Mouse (Mus musculus) neural tube, embryonic 11.5 days (tissue): ENCODE results near the gene Cdkn3. TPM values are rescaled to one million over a fixed set of nuclear protein-coding genes. Genes with fewer than 3 reads are reported as not detected.
"Not testable (repeated sequence)": the region's sequence is repeated elsewhere in the genome, so short reads cannot be mapped to it uniquely, and the experiment has no call there.

Source experiments
- ATAC-seq: fragments of 200-750 bp; cut with Nextera tagmentation; 2 replicates; pipeline ENCODE4 v1.8.0; 2017; ENCODE audit warnings: moderate number of reproducible peaks, mild to moderate bottlenecking, moderate TSS enrichment, moderate library complexity; ENCODE audit not compliant: insufficient read depth, low FRiP score, low TSS enrichment
- DNase-seq: peaks from one replicate; pipeline ENCODE4 v3.0.0-alpha.2; 2015; ENCODE audit warnings: low spot score
- H3K27ac ChIP-seq: fragments of 300-500 bp; sonication (generic); 2 replicates; pipeline ENCODE4 v1.5.1; 2014; ENCODE audit warnings: low read depth, mild to moderate bottlenecking, low read length
- H3K27me3 ChIP-seq: fragments of 300-500 bp; sonication (generic); 2 replicates; pipeline ENCODE4 v1.6.1; 2014; ENCODE audit warnings: mild to moderate bottlenecking, low read length, mixed read lengths; ENCODE audit not compliant: control insufficient read depth, insufficient read depth
- H3K36me3 ChIP-seq: fragments of 300-500 bp; sonication (generic); 2 replicates; pipeline ENCODE4 v1.6.1; 2014; ENCODE audit warnings: mild to moderate bottlenecking, low read length, moderate library complexity, mixed read lengths; ENCODE audit not compliant: control insufficient read depth, insufficient read depth
- H3K4me1 ChIP-seq: fragments of 300-500 bp; sonication (generic); 2 replicates; pipeline ENCODE4 v1.6.1; 2014; ENCODE audit warnings: low read length, mixed read lengths; ENCODE audit not compliant: control insufficient read depth, insufficient read depth
- H3K4me2 ChIP-seq: fragments of 300-500 bp; sonication (generic); 2 replicates; pipeline ENCODE4 v1.6.1; 2014; ENCODE audit warnings: low read depth, mild to moderate bottlenecking, moderate library complexity
- H3K4me3 ChIP-seq: fragments of 300-500 bp; sonication (generic); 2 replicates; pipeline ENCODE4 v1.5.1; 2014; ENCODE audit warnings: low read depth, low read length
- H3K9ac ChIP-seq: fragments of 300-500 bp; sonication (generic); 2 replicates; pipeline ENCODE4 v1.6.1; 2014; ENCODE audit warnings: mild to moderate bottlenecking, low read length
- H3K9me3 ChIP-seq: fragments of 300-500 bp; sonication (generic); 2 replicates; pipeline ENCODE4 v1.6.1; 2016; ENCODE audit warnings: low read length; ENCODE audit not compliant: control insufficient read depth
- WGBS: fragments of 180-500 bp; shearing (Covaris S2); extraction: QIAGEN DNeasy Blood & Tissue Kit; methylation state at CpG from one replicate; pipeline ENCODE4 v1.1.7; 2014; 5-methylcytosine and 5-hydroxymethylcytosine counted together
- polyA plus RNA-seq: library from polyadenylated mRNA; unstranded; fragments of >200 nt; fragmentation: Nextera tagmentation; extraction: Ambion mirVana; gene quantifications from 2 replicates; pipeline ENCODE4 v1.2.1, GENCODE M21; 2014

The Cdkn3 gene
- polyA plus RNA-seq, 1 experiment from 2014 or later = 38.2 TPM

DNA sequence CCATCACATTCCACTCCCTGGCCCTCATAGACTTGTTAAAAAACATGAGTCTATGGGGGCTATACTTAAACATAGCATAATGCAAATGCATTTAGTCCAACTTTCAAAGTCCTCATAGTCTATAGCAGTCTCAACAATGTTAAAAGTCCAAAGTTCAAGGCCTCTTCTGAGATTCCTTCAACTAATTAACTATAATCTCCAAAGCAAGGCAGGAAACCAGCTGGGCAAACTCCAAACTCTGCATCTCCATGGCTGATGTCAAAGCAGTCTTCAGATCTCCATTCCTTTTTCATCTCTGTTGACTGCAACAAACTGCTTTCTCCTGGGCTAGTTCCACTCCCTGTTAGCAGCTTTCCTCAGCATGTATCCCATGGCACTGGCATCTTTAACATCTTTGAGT is 23.0 kb upstream of the Cdkn3 start:
- not testable (repeated sequence) for H3K4me1 ChIP-seq, H3K27me3 ChIP-seq, H3K27ac ChIP-seq, ATAC-seq, H3K9ac ChIP-seq, H3K4me3 ChIP-seq, H3K9me3 ChIP-seq, DNase-seq, H3K4me2 ChIP-seq, H3K36me3 ChIP-seq

DNA sequence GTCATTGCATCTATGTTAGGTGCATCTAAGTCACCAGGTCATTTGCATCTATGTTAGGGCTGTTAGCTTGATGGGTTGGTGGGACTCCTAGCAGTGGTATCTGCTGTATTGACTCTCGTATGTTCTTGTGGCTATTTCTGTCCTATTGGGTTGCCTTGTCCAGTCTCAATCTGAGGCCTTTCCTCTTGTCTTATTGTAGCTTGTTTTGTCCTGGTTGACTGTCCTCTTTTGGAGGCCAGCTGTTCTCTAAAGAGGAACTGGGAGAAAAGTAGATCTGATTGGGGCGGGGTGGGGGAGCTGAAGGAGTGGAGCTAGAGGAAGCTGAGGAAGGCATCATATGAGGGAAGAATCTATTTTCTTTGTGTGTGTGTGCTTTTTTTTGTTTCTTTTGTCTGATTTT is 17.7 kb upstream of the Cdkn3 start:
- ATAC-seq (no peak), DNase-seq (no peak)
- Histone ChIP-seq H3K9me3 (no peaks in the 10 kb centered on the region), H3K4me3 (no peak overlapping the region), H3K4me2 (no peak overlapping the region), H3K9ac (no peak overlapping the region), H3K4me1 (no peaks in the 10 kb centered on the region), H3K27ac (no peak overlapping the region), H3K36me3 (no peaks in the 10 kb centered on the region), H3K27me3 (no peaks in the 10 kb centered on the region)
- 87% methylated on average over 2 of the region's 2 CpGs for WGBS

DNA sequence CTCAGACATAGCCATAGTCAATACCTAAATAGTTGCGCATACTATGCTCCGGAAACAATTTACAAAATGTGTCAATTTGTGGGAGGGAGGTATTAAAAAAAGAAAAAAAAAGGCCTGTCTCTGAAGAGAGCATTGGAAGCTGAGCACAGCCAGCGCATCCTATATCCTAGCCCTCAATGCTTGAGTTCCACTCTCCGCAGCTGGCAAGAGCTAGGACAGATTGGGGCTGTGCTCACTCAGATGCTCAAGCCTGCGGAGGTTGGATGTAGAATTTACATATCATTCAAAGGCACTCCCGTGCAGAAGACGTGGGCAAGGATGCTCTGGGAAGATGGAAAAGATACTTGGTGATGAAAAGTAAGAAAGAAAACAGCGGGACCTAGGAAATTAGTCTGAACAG is 14.9 kb upstream of the Cdkn3 start:
- Histone ChIP-seq H3K27me3 (no peaks in the 10 kb centered on the region), H3K4me3 (no peak overlapping the region), H3K27ac (no peak overlapping the region), H3K36me3 (no peaks in the 10 kb centered on the region), H3K9ac (no peak overlapping the region), H3K4me1 (no peaks in the 10 kb centered on the region), H3K4me2 (no peak overlapping the region), H3K9me3 (no peaks in the 10 kb centered on the region)
- WGBS = 90% methylated on average over 8 of the region's 8 CpGs
- DNase-seq = no peak
- ATAC-seq = no peak

DNA sequence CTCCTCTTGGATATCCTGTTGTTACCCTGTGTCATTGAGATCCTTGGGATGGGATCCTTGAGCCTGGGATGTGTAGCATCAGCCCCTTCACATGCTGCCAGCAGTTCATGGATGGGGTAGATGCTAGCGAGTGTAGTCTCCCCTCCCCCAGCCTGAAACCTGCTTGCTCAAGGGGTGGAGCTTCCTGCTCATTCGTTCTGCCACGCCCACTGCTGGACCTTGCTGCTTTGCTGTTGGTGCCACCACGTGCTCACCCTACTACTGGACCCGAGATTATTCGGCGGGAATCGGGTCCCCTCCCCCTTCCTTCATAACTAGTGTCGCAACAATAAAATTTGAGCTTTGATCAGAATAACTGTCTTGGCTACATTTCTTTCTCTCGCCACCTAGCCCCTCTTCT is 6.0 kb upstream of the Cdkn3 start:
- WGBS = 60% methylated on average over 8 of the region's 10 CpGs

DNA sequence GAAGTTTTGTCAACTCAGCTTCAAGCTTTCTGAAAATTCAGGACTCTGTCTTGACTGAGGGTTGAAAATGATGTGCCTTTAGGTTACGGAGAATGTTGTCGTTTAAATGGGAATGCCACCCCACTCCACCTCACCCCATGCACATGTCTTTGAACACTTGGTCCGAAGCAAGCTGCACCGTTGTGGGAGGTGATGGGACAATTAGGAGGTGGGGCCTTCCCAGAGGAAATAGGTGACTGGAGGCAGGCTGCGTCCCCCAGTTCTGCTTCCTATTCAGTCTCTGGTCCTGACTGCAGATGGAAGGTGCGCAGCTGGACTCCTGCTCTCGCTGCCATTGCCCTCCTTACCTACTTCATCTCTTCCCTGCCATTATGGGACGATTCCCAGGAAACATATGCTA is 4.5 kb upstream of the Cdkn3 start:
- Histone ChIP-seq H3K9ac (no peak overlapping the region), H3K4me2 (no peak overlapping the region), H3K27me3 (no peaks in the 10 kb centered on the region), H3K4me3 (no peak overlapping the region), H3K9me3 (no peaks in the 10 kb centered on the region), H3K4me1 (peaks cover under 1% of the 10 kb centered on the region; the same call in 1 of the 2 replicates), H3K36me3 (no peaks in the 10 kb centered on the region), H3K27ac (no peak overlapping the region)
- 90% methylated on average over 8 of the region's 8 CpGs for WGBS
- no peak for DNase-seq
- ATAC-seq = no peak

More for the DNA sequence above, 6.0 kb upstream of the Cdkn3 start:
- not testable (repeated sequence) for H3K27ac ChIP-seq, H3K4me3 ChIP-seq, H3K36me3 ChIP-seq, ATAC-seq, DNase-seq, H3K27me3 ChIP-seq, H3K9me3 ChIP-seq, H3K4me1 ChIP-seq, H3K9ac ChIP-seq, H3K4me2 ChIP-seq

DNA sequence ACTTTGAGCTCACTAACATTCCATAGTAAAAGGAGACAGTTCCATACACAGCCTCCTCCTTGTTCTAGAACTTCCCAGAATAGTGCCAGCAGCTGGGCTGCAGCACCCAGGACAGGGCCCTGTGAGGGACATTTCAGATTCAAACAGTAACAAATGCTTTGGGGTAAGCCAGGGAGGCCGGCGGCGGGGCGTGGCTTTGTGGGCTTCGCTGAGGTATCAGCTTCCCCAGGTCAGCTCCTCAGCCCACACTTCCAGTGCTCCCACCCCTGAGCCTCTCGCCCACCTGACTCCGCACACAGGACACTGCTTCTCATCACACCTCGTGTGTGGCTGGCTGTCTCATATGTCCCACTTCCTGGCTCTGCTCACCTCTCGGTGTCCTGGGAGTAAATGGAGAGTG is 2.6 kb upstream of the Cdkn3 start:
- no peak overlapping the region for H3K9ac ChIP-seq
- H3K4me3 ChIP-seq = no peak overlapping the region
- peaks cover 9% of the 10 kb centered on the region for H3K4me1 ChIP-seq
- no peak overlapping the region for H3K27ac ChIP-seq
- no peak overlapping the region for H3K4me2 ChIP-seq
- no peaks in the 10 kb centered on the region for H3K27me3 ChIP-seq
- H3K36me3 ChIP-seq = no peaks in the 10 kb centered on the region
- ATAC-seq = no peak
- no peaks in the 10 kb centered on the region for H3K9me3 ChIP-seq
- 56% methylated on average over 9 of the region's 9 CpGs for WGBS
- no peak for DNase-seq

DNA sequence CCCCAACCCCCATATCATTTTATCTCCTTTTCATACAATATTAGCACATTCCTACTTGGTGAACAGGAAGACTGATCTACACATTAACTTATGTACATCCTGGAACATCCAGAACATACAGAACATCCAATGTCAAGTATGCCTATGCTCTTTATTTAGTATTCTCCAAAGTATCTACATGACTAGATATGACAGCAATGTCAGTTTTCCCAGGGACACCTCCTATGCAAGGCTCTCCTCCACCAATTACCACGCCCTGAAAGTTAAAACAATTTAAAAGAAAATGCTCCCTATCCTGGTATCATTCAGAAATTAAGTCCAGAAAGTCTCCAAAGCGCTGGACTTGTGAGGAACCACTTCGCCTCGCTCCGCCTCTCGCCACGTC is 379 bp upstream of the Cdkn3 start:
- 3% methylated on average over 7 of the region's 7 CpGs for WGBS
- ATAC-seq (no peak), DNase-seq (no peak)
- no peaks in the 10 kb centered on the region for H3K36me3 ChIP-seq
- no peak overlapping the region for H3K27ac ChIP-seq
- H3K27me3 ChIP-seq = no peaks in the 10 kb centered on the region
- peaks cover 9% of the 10 kb centered on the region for H3K4me1 ChIP-seq
- H3K4me3 ChIP-seq = peak overlapping the region; percentile 70; the same call in 1 of the 2 replicates
- no peaks in the 10 kb centered on the region for H3K9me3 ChIP-seq
- H3K9ac ChIP-seq = no peak overlapping the region
- H3K4me2 ChIP-seq = peak overlapping the region; percentile 31; the same call in 1 of the 2 replicates

DNA sequence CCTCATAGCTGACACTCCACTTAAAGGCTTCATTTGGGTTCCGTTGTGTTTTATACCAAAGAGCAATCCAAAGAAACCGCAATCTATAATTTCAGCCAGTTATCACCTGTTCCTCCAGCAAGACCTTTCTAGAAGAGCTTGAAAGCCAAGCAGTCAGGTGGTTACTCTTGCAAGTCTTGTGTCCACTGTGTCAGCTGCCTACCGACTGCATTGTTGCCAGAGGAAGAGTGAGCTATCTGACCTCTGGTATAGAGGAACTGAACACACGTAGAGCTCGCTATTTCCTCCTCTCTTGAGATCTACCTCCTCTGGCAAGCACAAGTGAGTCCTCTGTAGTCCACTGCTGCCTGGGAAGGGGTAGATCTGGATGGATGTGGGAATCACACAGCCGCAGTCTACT is 845 bp downstream of the Cdkn3 start:
- H3K9me3 ChIP-seq = no peaks in the 10 kb centered on the region
- H3K36me3 ChIP-seq = no peaks in the 10 kb centered on the region
- H3K4me3 ChIP-seq = peak overlapping the region; percentile 70
- H3K27me3 ChIP-seq = no peaks in the 10 kb centered on the region
- no peak for DNase-seq
- no peak for ATAC-seq
- WGBS = 58% methylated on average over 6 of the region's 6 CpGs
- peak overlapping the region; percentile 74 for H3K4me2 ChIP-seq
- H3K9ac ChIP-seq = peak overlapping the region; percentile 59
- H3K27ac ChIP-seq = no peak overlapping the region
- H3K4me1 ChIP-seq = peaks cover 9% of the 10 kb centered on the region

DNA sequence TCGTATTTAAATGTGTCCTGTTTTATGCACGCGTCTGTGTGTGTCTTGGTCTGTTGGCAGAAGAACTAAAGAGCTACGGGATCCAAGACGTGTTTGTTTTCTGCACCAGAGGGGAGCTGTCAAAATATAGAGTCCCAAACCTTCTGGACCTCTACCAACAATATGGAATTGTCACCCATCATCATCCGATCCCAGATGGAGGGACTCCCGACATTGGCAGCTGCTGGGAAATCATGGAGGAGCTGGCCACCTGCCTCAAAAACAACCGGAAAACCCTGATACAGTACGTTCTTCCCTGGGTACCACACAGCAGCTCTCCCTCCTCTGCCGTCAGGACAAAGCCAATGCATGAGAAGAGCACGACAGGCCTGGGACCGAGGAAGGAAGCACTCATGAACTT is 6.8 kb downstream of the Cdkn3 start:
- 92% methylated on average over 12 of the region's 12 CpGs for WGBS
- no peak for ATAC-seq
- H3K9me3 ChIP-seq = no peaks in the 10 kb centered on the region
- H3K4me3 ChIP-seq = no peak overlapping the region
- no peak overlapping the region for H3K27ac ChIP-seq
- no peak overlapping the region for H3K9ac ChIP-seq
- H3K27me3 ChIP-seq = no peaks in the 10 kb centered on the region
- no peak for DNase-seq
- no peaks in the 10 kb centered on the region for H3K4me1 ChIP-seq
- H3K4me2 ChIP-seq = no peak overlapping the region
- peaks cover 3% of the 10 kb centered on the region; the same call in 1 of the 2 replicates for H3K36me3 ChIP-seq
